Mouse (Mus musculus) adrenal gland, postnatal 36 days (tissue): ENCODE results near the gene Sez6l2. TPM values are rescaled to one million over a fixed set of nuclear protein-coding genes. Genes with fewer than 3 reads are reported as not detected.
A peak's percentile ranks its signal among the peaks of the same experiment; 100 is the strongest.

Experiments
- DNase-seq, 2 experiments: peaks; one replicate each; pipeline ENCODE4 v3.0.0; 2021; ENCODE audit warnings: mixed read lengths in 1 of 2
- total RNA-seq, 2 experiments: library from RNA; stranded (reverse); gene quantifications; 2 replicates each; pipeline ENCODE4 v1.2.3; 2021

The Sez6l2 gene
- total RNA-seq, 2 experiments from 2014 or later: 47.1 to 108 TPM

GRCm38 (mm10) chr7:126961095-126961494 is 10.7 kb downstream of the Sez6l2 start:
- DNase-seq: no peak

- DNase-seq: no peak
These were observed 11.6 kb downstream of the Sez6l2 start for GRCm38 (mm10) chr7:126961965-126962364.

- peak; percentile 50 to 73 for DNase-seq
These were observed 13.4 kb downstream of the Sez6l2 start for GRCm38 (mm10) chr7:126963548-126964286.

- DNase-seq: peak in 1 of 2 experiments; percentile 26
These were observed 15.2 kb downstream of the Sez6l2 start for GRCm38 (mm10) chr7:126965568-126965967.

GRCm38 (mm10) chr7:126967361-126967760 is 17.0 kb downstream of the Sez6l2 start:
- DNase-seq: peak; percentile 50 to 69

GRCm38 (mm10) chr7:126975493-126975892 is 25.1 kb downstream of the Sez6l2 start:
- DNase-seq: peak; percentile 15 to 25

- DNase-seq: no peak
These were observed 25.4 kb downstream of the Sez6l2 start, which contains the start of gene Cdipt for GRCm38 (mm10) chr7:126975893-126975949. Cdipt (plus strand) TSS chr7:126975914.

- peak; percentile 96 to 98 for DNase-seq
These were observed 25.8 kb downstream of the Sez6l2 start, which contains the start of gene Cdiptos for GRCm38 (mm10) chr7:126975950-126976866. Cdiptos (minus strand) TSS chr7:126976098.

GRCm38 (mm10) chr7:126976878-126977459 is 26.6 kb downstream of the Sez6l2 start:
- DNase-seq: peak in 1 of 2 experiments; percentile 13

GRCm38 (mm10) chr7:126978841-126979240 is 28.5 kb downstream of the Sez6l2 start:
- DNase-seq: no peak

GRCm38 (mm10) chr7:126981601-126982000 is 31.2 kb downstream of the Sez6l2 start:
- no peak for DNase-seq

GRCm38 (mm10) chr7:126982054-126982453 is 31.7 kb downstream of the Sez6l2 start:
- DNase-seq: no peak

GRCm38 (mm10) chr7:126983113-126983512 is 32.8 kb downstream of the Sez6l2 start:
- no peak for DNase-seq

- no peak for DNase-seq
These were observed 34.5 kb downstream of the Sez6l2 start for GRCm38 (mm10) chr7:126984667-126985444.

- peak; percentile 33 to 56 for DNase-seq
These were observed 36.0 kb downstream of the Sez6l2 start for GRCm38 (mm10) chr7:126986319-126986718.

- no peak for DNase-seq
These were observed 38.5 kb downstream of the Sez6l2 start for GRCm38 (mm10) chr7:126988816-126989215.

- DNase-seq: peak in 1 of 2 experiments; percentile 40
These were observed 46.1 kb downstream of the Sez6l2 start for GRCm38 (mm10) chr7:126996449-126996848.

- no peak for DNase-seq
These were observed 49.2 kb downstream of the Sez6l2 start for GRCm38 (mm10) chr7:126999568-126999967.

- DNase-seq: no peak
These were observed 53.3 kb downstream of the Sez6l2 start for GRCm38 (mm10) chr7:127003620-127004019.

GRCm38 (mm10) chr7:127004122-127004875 is 53.9 kb downstream of the Sez6l2 start:
- DNase-seq: no peak

GRCm38 (mm10) chr7:127007313-127008024 is 57.1 kb downstream of the Sez6l2 start:
- no peak for DNase-seq
